Mouse (Mus musculus) lung, embryonic 16.5 days (tissue): ENCODE data around the gene Galnt13. TPM values are rescaled to one million over a fixed set of nuclear protein-coding genes. Genes with fewer than 3 reads are reported as not detected.
"Not testable (repeated sequence)": the region's sequence is repeated elsewhere in the genome, so short reads cannot be mapped to it uniquely, and the experiment has no call there.

Experiments used
- ATAC-seq: fragments of 200-750 bp; cut with Nextera tagmentation; 2 replicates; pipeline ENCODE4 v1.8.0; 2017; ENCODE audit warnings: low read depth, mild to moderate bottlenecking, moderate library complexity
- H3K27ac ChIP-seq: fragments of 300-500 bp; sonication (generic); 2 replicates; pipeline ENCODE4 v1.5.1; 2014; ENCODE audit warnings: mild to moderate bottlenecking, control low read depth, low read length
- H3K27me3 ChIP-seq: fragments of 300-500 bp; sonication (generic); 2 replicates; pipeline ENCODE4 v1.6.1; 2014; ENCODE audit warnings: low read depth, low read length, mixed read lengths; ENCODE audit not compliant: control insufficient read depth, insufficient read depth
- H3K36me3 ChIP-seq: fragments of 300-500 bp; sonication (generic); 2 replicates; pipeline ENCODE4 v1.6.1; 2014; ENCODE audit warnings: low read length; ENCODE audit not compliant: control insufficient read depth, insufficient read depth
- H3K4me1 ChIP-seq: fragments of 300-500 bp; sonication (generic); replicated peaks from 2 replicates; pipeline ENCODE4 v1.6.1; 2014; ENCODE audit warnings: low read length, mixed read lengths; ENCODE audit not compliant: control insufficient read depth, insufficient read depth
- H3K4me2 ChIP-seq: fragments of 300-500 bp; sonication (generic); 2 replicates; pipeline ENCODE4 v1.6.1; 2014; ENCODE audit warnings: low read depth, low read length, control low read depth
- H3K4me3 ChIP-seq: fragments of 300-500 bp; sonication (generic); 2 replicates; pipeline ENCODE4 v1.5.1; 2014; ENCODE audit warnings: mild to moderate bottlenecking, low read length, control low read depth
- H3K9ac ChIP-seq: fragments of 300-500 bp; sonication (generic); 2 replicates; pipeline ENCODE4 v1.6.1; 2014; ENCODE audit warnings: low read length, control low read depth
- H3K9me3 ChIP-seq: fragments of 300-500 bp; sonication (generic); 2 replicates; pipeline ENCODE4 v1.6.1; 2016; ENCODE audit warnings: low read length; ENCODE audit not compliant: control insufficient read depth
- WGBS: fragments of 180-500 bp; shearing (Covaris S2); extraction: QIAGEN DNeasy Blood & Tissue Kit; methylation state at CpG from one replicate; pipeline ENCODE4 v1.1.7; 2014; 5-methylcytosine and 5-hydroxymethylcytosine counted together
- polyA plus RNA-seq: library from polyadenylated mRNA; unstranded; fragments of >200 nt; fragmentation: Nextera tagmentation; extraction: Ambion mirVana; gene quantifications from 2 replicates; pipeline ENCODE4 v1.2.1, GENCODE M21; 2015

Gene Galnt13
- polyA plus RNA-seq, 1 experiment from 2014 or later, result not detected

DNA sequence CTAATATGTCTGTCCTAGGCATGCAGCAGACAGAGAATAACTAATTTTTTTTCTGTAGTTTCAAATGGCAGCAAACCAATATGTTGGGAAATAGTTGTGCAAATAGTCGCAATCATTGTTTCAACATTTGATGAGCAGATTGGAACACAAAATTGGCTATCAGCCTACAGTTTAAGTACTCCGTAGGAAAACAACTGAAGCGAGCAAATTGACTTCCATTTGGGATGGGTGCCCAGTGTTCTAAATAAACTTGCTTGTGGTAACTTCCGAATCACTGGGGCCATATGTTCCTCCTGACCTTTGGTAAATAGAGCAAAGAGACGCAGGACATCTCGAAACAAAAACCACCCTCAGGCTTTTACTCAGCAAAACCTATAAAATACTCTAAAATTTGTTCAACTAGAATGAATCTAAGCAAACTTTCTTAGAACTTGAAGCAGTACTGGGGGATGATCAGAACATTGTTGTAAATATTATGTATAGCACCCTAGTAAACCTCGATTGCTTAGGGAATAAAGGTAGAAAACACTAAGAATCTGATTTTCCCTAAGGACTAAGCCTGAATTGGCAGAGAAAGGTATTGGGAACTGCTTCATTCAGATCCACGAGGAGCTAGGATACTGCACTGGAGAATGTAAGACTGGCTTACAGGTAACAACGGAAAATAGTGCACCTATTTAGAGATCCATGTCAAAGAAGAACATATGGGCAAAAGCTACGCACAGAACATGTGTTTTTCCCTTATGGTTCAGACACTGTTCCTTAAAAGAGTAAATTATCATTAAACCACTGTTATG lies 122.4 kb downstream of the Galnt13 start:
- 73% methylated on average over 10 of the region's 10 CpGs for WGBS
- H3K27ac ChIP-seq, result no peak overlapping the region
- no peaks in the 10 kb centered on the region for H3K36me3 ChIP-seq
- H3K4me2 ChIP-seq, result no peak overlapping the region
- H3K9ac ChIP-seq, result no peak overlapping the region
- no peaks in the 10 kb centered on the region for H3K9me3 ChIP-seq
- ATAC-seq, result peak; percentile 85
- H3K4me1 ChIP-seq, result no peaks in the 10 kb centered on the region
- H3K4me3 ChIP-seq, result no peak overlapping the region
- H3K27me3 ChIP-seq, result no peaks in the 10 kb centered on the region

DNA sequence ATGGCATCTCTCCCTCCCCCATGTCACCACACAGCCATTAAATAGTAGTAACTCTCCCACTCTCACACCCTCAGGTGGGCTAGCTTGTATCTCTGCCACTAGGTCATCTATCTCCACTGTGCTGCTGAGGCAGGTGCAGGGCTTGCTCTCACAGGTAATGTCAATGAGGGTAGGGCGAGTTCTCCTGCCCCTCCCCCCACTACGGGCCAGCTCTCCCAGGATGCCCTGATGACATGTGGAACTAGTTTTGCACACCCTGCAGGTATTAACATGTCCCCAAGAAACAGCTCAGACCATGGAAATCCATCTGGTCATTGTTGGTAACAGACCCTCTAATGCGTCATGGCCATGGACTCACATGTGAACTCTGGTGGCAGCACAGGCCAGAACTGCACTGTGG lies 129.0 kb downstream of the Galnt13 start:
- Histone ChIP-seq H3K27me3 (no peaks in the 10 kb centered on the region), H3K9ac (no peak overlapping the region), H3K27ac (no peak overlapping the region), H3K36me3 (no peaks in the 10 kb centered on the region), H3K4me2 (no peak overlapping the region), H3K4me3 (no peak overlapping the region), H3K9me3 (no peaks in the 10 kb centered on the region), H3K4me1 (no peaks in the 10 kb centered on the region)
- no peak for ATAC-seq
- 85% methylated on average over 3 of the region's 3 CpGs for WGBS

DNA sequence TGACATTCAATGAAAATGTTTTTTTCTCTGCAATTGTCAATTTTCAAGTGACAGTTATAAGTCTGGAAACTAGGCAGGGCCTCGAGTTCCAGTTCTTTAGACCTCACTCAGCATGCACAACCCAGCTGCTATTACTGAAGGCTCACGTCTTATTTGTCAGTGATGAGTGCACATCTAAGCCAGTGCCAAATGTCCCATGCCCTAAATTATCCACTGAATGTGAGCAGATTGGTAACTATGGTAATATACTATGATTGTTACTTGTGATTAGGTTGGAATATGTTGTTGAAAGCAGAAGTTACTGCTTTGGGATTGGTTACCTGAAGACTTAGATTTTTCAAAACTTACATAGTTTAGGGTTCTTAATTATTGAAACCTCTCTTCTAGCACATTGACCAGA lies 131.1 kb downstream of the Galnt13 start:
- Histone ChIP-seq H3K27me3 (no peaks in the 10 kb centered on the region), H3K27ac (no peak overlapping the region), H3K4me1 (no peaks in the 10 kb centered on the region), H3K4me2 (no peak overlapping the region), H3K36me3 (no peaks in the 10 kb centered on the region), H3K9ac (no peak overlapping the region), H3K4me3 (no peak overlapping the region), H3K9me3 (no peaks in the 10 kb centered on the region)
- 68% methylated on average over 2 of the region's 2 CpGs for WGBS
- no peak for ATAC-seq

DNA sequence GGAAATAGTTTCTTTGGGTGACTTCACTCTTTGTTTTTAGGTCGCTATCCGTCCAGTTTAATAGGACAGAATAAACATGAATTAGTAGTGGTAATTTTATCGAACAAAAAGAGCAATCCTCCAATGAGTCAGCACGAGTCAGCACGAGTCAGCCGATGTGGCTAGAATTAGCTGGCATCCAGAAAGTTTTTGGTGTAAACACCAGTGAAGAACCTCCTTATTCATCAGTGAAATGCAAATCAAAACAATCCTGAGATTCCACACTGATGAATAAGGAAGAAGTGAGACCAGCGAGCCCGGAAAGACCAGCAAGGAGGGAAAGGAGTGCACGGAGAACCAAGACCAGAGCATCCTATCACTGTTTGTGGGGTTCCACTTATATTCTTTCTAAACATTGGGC lies 131.5 kb downstream of the Galnt13 start:
- H3K27ac ChIP-seq, result no peak overlapping the region
- ATAC-seq, result no peak
- no peak overlapping the region for H3K4me3 ChIP-seq
- H3K9me3 ChIP-seq, result no peaks in the 10 kb centered on the region
- WGBS, result 85% methylated on average over 9 of the region's 9 CpGs
- no peaks in the 10 kb centered on the region for H3K36me3 ChIP-seq
- no peaks in the 10 kb centered on the region for H3K4me1 ChIP-seq
- H3K9ac ChIP-seq, result no peak overlapping the region
- H3K4me2 ChIP-seq, result no peak overlapping the region
- H3K27me3 ChIP-seq, result no peaks in the 10 kb centered on the region

DNA sequence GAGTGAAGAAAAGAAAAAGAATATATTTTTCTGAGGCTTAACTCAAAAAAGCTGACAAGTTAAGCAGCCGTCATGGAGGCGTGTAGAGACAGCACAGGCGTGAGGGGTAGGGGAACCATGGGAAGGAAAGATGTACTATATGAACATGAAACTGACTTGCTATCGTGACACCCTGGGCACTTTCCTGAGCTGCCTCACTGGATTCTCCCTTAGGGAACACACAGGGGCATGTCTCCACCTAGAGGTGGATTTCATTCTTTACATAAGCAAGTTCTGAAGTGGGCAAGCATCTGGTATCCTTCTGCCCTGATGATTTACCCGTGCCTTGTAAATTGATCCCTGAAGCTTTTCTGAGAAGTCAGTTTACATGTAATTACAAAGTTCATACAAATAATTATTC lies 277.7 kb downstream of the Galnt13 start:
- H3K4me1 ChIP-seq, ATAC-seq, H3K36me3 ChIP-seq, H3K4me3 ChIP-seq, H3K27me3 ChIP-seq, H3K9me3 ChIP-seq, H3K4me2 ChIP-seq, H3K27ac ChIP-seq, H3K9ac ChIP-seq: not testable (repeated sequence)
- WGBS, result no CpG with 5 or more reads among the region's 5 CpGs

DNA sequence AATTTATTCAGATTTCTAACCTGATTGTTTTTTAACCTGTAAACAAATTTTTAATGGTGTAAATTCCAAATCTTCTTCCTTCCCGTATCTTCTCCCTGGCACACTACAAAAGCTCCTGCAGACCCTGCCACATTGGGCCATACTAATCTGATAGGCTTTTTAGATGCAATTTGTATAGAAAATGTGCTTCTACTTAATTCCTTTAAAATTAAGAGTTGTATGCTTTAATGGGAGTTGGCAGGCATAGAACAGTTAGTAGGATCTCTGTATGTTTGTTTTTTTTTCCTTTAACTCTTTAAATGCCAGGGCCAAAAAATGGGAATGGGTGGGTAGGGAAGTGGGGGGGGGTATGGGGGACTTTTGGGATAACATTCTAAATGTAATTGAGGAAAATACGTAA lies 315.1 kb downstream of the Galnt13 start:
- H3K9ac ChIP-seq, result no peak overlapping the region
- no peaks in the 10 kb centered on the region for H3K9me3 ChIP-seq
- no peak overlapping the region for H3K27ac ChIP-seq
- no peak overlapping the region for H3K4me2 ChIP-seq
- ATAC-seq, result no peak
- no peaks in the 10 kb centered on the region for H3K27me3 ChIP-seq
- no peaks in the 10 kb centered on the region for H3K36me3 ChIP-seq
- WGBS, result 72% methylated on average over 2 of the region's 2 CpGs
- no peak overlapping the region for H3K4me3 ChIP-seq
- no peaks in the 10 kb centered on the region for H3K4me1 ChIP-seq

DNA sequence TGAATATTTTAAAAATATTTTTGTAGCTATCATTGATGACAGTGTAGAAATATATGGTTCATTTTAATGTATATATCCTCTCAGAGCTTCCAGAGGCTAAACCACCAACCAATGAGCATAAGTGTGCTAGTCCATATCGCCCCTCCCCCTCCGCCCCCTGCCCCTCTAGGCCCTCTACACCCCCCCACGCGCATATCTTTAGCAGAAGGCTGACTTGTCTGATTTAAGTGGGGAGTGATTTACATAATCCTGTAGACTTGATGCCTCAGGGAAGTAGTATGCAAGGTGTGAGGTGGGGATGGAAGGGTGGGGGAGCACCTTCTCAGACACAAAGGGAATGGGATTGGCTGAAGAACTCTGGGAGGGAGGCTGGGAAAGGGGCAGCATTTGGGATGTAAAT lies 323.7 kb downstream of the Galnt13 start:
- H3K9me3 ChIP-seq, result no peaks in the 10 kb centered on the region
- no peak for ATAC-seq
- WGBS, result 27% methylated on average over 4 of the region's 4 CpGs
- H3K4me1 ChIP-seq, result no peaks in the 10 kb centered on the region
- H3K4me3 ChIP-seq, result no peak overlapping the region
- H3K27ac ChIP-seq, result no peak overlapping the region
- no peaks in the 10 kb centered on the region for H3K27me3 ChIP-seq
- no peaks in the 10 kb centered on the region for H3K36me3 ChIP-seq
- H3K4me2 ChIP-seq, result no peak overlapping the region
- H3K9ac ChIP-seq, result no peak overlapping the region

DNA sequence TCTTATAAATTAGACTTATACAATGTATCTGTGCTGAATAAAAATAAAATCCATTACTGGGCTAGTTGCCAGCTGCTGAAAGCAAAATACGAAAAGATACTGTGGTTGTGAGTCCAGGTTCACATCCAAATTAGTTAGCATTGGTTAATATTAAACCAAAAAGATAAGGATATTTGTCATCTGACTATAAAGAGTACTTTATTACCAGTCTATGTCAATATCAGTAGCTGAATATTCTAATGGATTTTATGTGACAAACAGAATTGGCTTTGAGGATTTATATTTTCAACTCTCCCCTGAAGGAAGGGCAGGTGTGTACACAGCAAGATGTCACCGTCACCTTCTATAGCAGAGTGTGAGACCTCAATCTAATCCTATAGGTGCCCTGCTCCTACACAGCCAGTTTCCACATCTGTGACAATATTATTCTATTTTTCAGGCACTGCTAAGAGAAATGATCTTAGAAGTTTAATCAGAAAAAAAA lies 342.7 kb downstream of the Galnt13 start:
- Histone ChIP-seq H3K4me3 (no peak overlapping the region), H3K27me3 (no peaks in the 10 kb centered on the region), H3K4me2 (no peak overlapping the region), H3K4me1 (no peaks in the 10 kb centered on the region), H3K27ac (no peak overlapping the region), H3K9ac (no peak overlapping the region), H3K9me3 (no peaks in the 10 kb centered on the region), H3K36me3 (no peaks in the 10 kb centered on the region)
- 44% methylated on average over 2 of the region's 2 CpGs for WGBS
- ATAC-seq, result no peak

DNA sequence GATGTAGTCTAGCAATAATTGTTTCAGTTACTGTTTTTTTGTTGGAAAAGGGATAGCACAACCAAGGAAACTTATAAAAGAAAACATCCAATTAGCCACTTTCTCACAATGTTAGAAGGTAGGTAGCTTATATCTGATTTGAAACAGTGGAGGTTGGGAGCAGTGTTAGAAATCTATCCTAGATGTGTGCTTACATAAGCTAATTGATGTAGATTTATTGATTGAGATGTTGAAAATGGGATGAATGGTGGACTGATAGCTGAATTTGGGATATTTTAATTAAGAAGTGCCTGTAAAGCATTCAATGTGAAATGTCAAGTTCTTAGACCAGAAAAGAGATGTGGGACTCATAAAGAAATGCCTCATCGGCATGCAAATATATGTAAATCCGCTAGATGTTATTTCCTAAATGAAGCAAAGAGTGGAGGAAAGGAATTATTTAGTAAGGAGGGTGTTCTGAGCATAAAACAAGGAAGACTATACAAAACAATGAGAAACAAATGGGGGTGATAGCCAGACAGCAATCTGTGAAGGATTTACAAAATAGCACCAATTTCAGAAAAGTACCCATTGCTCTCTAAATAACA lies 377.6 kb downstream of the Galnt13 start:
- 75% methylated on average over 2 of the region's 2 CpGs for WGBS
- Histone ChIP-seq H3K9me3 (no peaks in the 10 kb centered on the region), H3K4me3 (no peak overlapping the region)

More for the DNA sequence above, 377.6 kb downstream of the Galnt13 start:
- H3K27me3 ChIP-seq, result no peaks in the 10 kb centered on the region
- no peaks in the 10 kb centered on the region for H3K4me1 ChIP-seq
- no peak for ATAC-seq
- H3K36me3 ChIP-seq, result no peaks in the 10 kb centered on the region
- no peak overlapping the region for H3K4me2 ChIP-seq
- H3K9ac ChIP-seq, result no peak overlapping the region
- no peak overlapping the region for H3K27ac ChIP-seq
